Mouse (Mus musculus): ENCODE data around the gene Ndufs8.

- TF ChIP-seq TAL1 (IDR thresholded peaks at IDR 0.05; ENCODE audit: low read length) (no peak), GATA1 (IDR thresholded peaks at IDR 0.05; ENCODE audit: low read length) (no peak)
Observed at GRCm38 (mm10) chr19:3882214-3882613, 30.4 kb downstream of the Ndufs8 start.

Data from erythroblast, embryonic 14.5 days (primary cell).